Mouse (Mus musculus) lung, adult 2 months (tissue): ENCODE measurements around the gene Rapsn. TPM values are rescaled to one million over a fixed set of nuclear protein-coding genes. Genes with fewer than 3 reads are reported as not detected.

Source experiments
- DNase-seq: peaks from one replicate; pipeline ENCODE4 v3.0.0; 2022
- H3K4me1 ChIP-seq: fragments of 200-500 bp; 2 replicates; pipeline ENCODE4 v1.6.1; 2011; ENCODE audit warnings: low read length; ENCODE audit not compliant: control insufficient read depth, insufficient read depth
- H3K4me3 ChIP-seq: fragments of 200-500 bp; replicated peaks from 2 replicates; pipeline ENCODE3; 2011; ENCODE audit warnings: low read depth, mild to moderate bottlenecking, control low read depth, low read length; ENCODE audit errors: extremely low read depth
- CTCF ChIP-seq: fragments of 200-500 bp; IDR thresholded peaks from 2 replicates; pipeline ENCODE4 v1.5.1; 2011; ENCODE audit warnings: mild to moderate bottlenecking, low read length, control low read depth; ENCODE audit not compliant: insufficient read depth
- POLR2A ChIP-seq: fragments of 200-500 bp; IDR thresholded peaks from 2 replicates; pipeline ENCODE4 v1.6.1; 2011; ENCODE audit warnings: low read depth, mild to moderate bottlenecking, control low read depth, low read length, borderline replicate concordance; ENCODE audit errors: extremely low read depth
- WGBS: fragments of 180-500 bp; shearing (Covaris S2); methylation state at CpG from one replicate; pipeline ENCODE4 v1.1.7; 2018; 5-methylcytosine and 5-hydroxymethylcytosine counted together
- polyA plus RNA-seq: library from polyadenylated mRNA; depleted of rRNA; stranded (reverse); fragments of >200 nt; gene quantifications from 2 replicates; pipeline ENCODE4 v1.2.3, GENCODE M21; 2012; rRNA removed

The Rapsn gene
- polyA plus RNA-seq, 1 experiment, result 4.7 TPM

DNA sequence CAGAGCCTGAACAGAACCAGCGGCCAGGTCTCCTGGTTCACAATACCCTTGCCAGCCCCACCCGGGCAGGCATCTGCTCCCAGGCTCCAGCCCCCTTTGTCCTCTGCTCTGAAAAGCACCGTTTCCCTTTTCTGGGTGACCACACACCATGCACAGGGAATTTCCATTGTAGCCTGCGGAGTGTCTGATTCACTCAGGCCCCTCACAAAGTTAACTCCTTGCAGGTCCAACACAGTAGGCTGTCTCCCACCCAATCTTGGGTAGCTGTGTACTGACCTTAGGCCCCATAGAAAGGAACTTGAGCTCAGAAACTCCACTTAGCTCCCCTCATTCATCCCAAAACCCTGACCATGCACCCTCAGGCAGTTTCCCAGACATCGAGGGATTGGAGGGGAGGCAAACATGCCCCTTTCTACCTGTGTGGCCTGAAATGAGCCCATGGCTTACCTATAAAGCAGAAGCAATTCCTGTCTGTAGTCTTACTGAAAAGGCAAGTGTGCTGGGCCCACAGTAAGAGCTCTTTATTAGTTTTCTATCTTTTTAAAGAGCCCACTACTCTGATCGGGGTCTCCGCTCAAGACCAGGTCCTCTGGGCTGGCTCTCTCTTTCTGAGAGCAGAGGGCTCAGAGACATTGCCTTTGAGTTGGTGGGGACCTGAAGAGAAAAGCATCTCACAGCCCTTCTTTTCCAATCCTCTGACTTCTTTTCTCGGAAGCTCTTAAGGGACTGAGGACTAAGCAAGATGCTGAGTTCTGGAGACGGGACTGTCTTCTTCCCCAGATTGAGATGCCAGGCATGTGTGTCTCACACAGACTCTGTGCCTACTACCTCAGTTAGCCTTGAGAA, 51.2 kb downstream of the Rapsn start:
- no peak for TF ChIP-seq CTCF
- TF ChIP-seq POLR2A, result no peak
- WGBS, result 72% methylated on average over 9 of the region's 9 CpGs
- DNase-seq, result no peak
- Histone ChIP-seq H3K4me3 (no peak overlapping the region), H3K4me1 (peaks cover 8% of the 10 kb centered on the region)

DNA sequence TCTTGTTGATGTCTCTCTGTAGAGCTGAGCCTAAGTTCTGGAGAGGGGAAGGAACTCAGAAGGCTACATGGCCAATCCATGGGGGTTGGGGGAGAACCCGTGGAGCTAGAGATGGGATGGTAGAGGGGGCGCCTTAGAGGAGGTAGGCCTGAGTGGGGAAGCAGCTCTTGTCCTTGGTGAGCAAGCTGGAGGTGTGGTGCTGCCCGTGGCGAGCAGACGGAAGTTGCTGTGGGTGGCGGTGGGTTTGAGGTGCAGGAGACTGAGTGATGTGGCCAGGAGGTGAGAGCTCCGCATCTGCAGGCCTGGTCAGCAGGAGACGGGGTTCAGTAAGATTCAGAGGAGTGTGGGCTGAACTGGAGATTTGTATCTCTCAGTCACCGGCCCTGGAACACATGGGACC, 52.0 kb downstream of the Rapsn start:
- peaks cover 7% of the 10 kb centered on the region for H3K4me1 ChIP-seq
- H3K4me3 ChIP-seq, result no peak overlapping the region
- no peak for TF ChIP-seq CTCF
- no peak for TF ChIP-seq POLR2A
- WGBS, result 77% methylated on average over 9 of the region's 9 CpGs
- DNase-seq, result no peak

DNA sequence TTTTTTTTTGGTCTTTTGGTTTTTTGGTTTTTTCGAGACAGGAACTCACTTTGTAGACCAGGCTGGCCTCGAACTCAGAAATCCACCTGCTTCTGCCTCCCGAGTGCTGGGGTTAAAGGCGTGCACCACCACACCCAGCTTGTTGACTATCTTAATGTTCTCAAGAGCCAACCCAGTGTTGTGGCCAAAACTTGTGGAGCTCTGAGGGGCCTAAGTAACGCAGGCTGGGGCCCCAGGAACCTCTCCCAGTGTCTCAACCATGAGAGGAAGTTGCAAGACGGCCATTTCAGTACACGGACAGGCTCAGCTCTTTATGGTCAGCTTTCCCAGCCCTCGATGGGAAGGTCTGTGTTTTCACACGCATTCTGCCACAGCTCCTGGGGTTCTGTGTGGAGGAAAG, 53.6 kb downstream of the Rapsn start:
- Histone ChIP-seq H3K4me3 (no peak overlapping the region), H3K4me1 (no peaks in the 10 kb centered on the region)
- WGBS, result 74% methylated on average over 9 of the region's 9 CpGs
- TF ChIP-seq POLR2A (no peak), CTCF (no peak)
- no peak for DNase-seq

DNA sequence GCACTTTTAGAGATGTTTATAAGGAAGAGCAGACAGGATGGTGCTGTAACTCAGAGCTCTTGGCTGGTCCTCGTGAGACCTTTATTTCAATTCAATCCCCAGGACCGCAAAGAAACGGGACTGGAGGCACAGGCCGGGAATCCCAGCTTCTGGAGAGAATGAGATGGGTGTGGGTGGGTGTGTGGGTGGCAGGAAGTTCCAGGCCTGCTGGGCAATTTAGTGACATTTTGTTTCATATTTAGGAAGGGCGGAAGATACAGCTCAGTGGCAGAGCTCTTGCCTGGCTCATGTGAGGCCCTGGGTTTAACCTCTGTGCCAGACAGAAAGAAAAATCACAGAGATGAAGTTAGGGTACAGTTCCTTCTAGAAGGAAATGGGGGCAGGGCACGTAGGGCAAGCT, 54.8 kb downstream of the Rapsn start:
- TF ChIP-seq POLR2A (no peak), CTCF (no peak)
- no peaks in the 10 kb centered on the region for H3K4me1 ChIP-seq
- no peak overlapping the region for H3K4me3 ChIP-seq
- DNase-seq, result no peak
- 51% methylated on average over 6 of the region's 6 CpGs for WGBS

DNA sequence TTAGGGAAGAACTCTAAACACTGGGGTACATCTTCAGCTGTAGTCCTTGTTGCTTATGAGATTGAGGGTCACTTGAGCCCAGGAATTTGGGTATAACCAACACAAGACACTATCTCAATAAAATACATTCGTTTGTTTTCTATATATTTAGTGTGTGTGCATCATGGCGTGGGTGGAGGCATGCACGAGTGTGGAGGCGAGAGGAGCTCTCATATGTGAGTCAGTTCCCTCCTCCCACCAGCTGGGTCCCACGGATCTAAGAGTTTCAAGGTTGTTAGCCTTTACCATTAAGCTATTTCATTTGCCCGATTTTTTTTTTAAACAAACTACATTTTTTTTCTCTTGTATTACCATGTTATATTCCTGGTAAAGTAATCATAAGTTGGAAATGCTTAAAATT, 55.4 kb downstream of the Rapsn start:
- no peaks in the 10 kb centered on the region for H3K4me1 ChIP-seq
- 67% methylated on average over 6 of the region's 6 CpGs for WGBS
- no peak for TF ChIP-seq POLR2A
- no peak for TF ChIP-seq CTCF
- no peak for DNase-seq
- H3K4me3 ChIP-seq, result no peak overlapping the region

Other genes starting within 250 kb of the Rapsn start
- 35.0 and 69.1 TPM in 2 replicates for gene Mtch2, start 188.5 kb upstream of the Rapsn start, polyA plus RNA-seq
- 4.9 and 6.6 TPM in 2 replicates for gene C1qtnf4, start 149.8 kb upstream of the Rapsn start, polyA plus RNA-seq
- gene Kbtbd4, start 130.9 kb upstream of the Rapsn start, polyA plus RNA-seq, result 10.4 and 15.6 TPM in 2 replicates
- 70.9 and 115 TPM in 2 replicates for gene Ndufs3, start 130.8 kb upstream of the Rapsn start, polyA plus RNA-seq
- 31.1 and 36.2 TPM in 2 replicates for gene Celf1, start 95.2 kb upstream of the Rapsn start, polyA plus RNA-seq
- gene Psmc3, start 18.4 kb downstream of the Rapsn start, polyA plus RNA-seq, result 51.7 and 76.9 TPM in 2 replicates
- gene Slc39a13, start 34.8 kb downstream of the Rapsn start, polyA plus RNA-seq, result 88.2 and 101 TPM in 2 replicates
- 65.7 and 70.7 TPM in 2 replicates for gene Spi1, start 46.8 kb downstream of the Rapsn start, polyA plus RNA-seq
- 7.0 and 11.2 TPM in 2 replicates for gene Mybpc3, start 82.5 kb downstream of the Rapsn start, polyA plus RNA-seq
- gene Madd, start 148.2 kb downstream of the Rapsn start, polyA plus RNA-seq, result 21.7 and 31.3 TPM in 2 replicates
- 97.4 and 102 TPM in 2 replicates for gene Nr1h3, start 167.2 kb downstream of the Rapsn start, polyA plus RNA-seq
- gene Acp2, start 167.3 kb downstream of the Rapsn start, polyA plus RNA-seq, result 20.7 and 25.0 TPM in 2 replicates
- gene Ddb2, start 201.4 kb downstream of the Rapsn start, polyA plus RNA-seq, result 11.8 and 13.9 TPM in 2 replicates
- gene Pacsin3, start 220.3 kb downstream of the Rapsn start, polyA plus RNA-seq, result 27.7 and 55.1 TPM in 2 replicates
- 29.1 and 44.4 TPM in 2 replicates for gene Arfgap2, start 229.4 kb downstream of the Rapsn start, polyA plus RNA-seq